Mouse (Mus musculus) spleen, adult 12 weeks (tissue): ENCODE measurements around the gene Acly.

Experiments used
- DNase-seq: peaks from one replicate; pipeline ENCODE4 v3.0.0; 2022; ENCODE audit warnings: low spot score

Acly gene

DNA sequence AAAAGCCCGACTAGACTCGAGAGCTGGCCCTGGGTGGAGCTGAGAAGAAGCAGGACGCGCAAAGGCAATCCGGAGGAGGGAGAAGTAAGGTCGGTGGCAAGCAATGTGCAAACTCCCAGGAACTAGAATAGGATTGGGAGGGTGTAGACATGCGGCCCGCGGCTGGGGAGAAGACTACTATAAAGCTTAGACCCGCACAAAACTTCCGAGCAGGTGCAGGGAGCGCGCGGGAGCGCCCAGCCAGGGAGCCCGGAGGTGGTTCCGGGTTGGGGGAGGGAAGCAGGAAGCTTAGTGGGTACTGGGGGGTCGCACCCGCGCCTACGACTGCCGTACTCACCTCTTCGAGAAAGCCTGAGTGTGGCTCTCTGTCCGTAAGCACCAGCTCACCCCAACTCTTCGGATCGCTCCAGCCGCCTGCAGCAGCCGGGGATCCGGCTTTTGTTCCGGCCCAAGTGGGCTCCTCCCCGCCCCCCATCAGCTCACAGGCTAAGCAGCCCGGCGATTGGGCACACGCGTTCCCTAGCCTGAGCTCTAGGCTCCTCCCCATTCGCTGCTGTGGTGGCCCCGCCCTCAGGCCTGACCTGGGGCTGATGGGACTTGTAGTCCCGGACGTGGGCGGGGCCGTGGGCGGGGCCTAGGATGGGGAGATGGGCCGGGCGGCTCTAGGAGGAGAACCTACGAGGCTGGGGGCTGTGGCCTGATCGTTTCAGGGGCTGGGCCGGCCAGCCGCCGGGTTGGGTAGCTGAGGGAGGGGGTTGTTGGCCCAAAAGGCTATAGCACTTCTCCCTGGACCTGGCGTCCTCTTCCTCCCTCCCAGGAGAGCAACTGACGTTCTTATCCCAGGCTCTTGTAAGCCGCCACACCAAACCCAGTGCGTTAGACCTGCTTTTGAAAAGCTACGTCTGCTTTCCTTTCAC lies at the start of gene Acly:
Gene Acly, minus strand, starts transcription at position 543 of the 917 bp plus-strand sequence.
- DNase-seq, result peak; percentile 95

DNA sequence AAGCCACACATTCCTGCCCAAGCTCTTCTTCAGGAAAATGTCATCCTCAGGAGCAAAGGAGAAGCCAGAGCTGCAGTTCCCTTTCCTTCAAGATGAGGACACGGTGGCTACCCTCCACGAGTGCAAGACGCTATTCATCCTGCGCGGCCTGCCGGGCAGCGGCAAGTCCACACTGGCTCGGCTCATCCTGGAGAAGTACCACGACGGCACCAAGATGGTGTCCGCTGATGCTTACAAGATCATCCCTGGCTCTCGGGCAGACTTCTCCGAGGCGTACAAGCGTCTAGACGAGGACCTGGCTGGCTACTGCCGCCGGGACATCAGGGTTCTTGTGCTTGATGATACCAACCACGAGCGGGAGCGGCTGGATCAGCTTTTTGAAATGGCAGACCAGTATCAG lies 48.5 kb upstream of the Acly start:
- DNase-seq, result no peak

DNA sequence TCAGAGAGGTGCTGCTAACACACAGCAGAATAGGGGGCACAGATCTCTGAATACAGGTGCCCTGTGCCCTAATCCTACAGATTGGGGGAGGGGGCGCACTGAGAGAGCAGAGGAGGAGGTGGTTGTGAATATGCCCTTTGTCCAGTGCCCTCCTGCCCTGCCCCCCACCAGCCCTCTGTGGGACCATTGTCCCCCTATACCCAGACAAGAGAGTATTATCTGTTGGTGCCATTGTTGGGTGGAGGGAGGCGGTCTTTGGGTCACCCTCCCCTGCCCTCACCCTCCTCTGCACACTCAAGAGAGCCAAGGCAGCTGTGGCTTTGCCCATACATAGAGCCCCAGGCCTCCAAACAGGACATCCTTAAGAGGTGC lies 47.7 kb upstream of the Acly start:
- no peak for DNase-seq

GRCm38 (mm10) chr11:100574708-100575483 lies 47.1 kb upstream of the Acly start, which contains the start of gene Cnp:
TSS of gene Cnp (plus strand) at chr11:100574904.
- DNase-seq, result peak; percentile 75

DNA sequence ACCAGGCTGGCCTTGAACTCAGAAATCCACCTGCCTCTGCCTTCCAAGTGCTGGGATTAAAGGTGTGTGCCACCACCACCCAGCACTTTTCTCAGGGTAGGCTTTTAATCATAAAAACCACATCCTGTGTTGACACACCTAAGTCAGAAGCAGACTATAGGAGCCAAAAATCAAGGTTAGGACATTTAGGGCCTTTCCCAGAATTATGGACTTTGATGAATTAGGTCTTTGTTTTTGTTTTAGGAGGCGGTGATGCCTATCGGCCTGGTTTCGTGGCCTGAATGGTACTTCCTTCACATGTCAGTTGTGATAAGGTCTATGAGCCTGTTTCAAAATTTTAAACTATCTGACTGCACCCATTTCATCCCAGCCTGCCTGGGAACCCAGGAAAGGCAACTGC lies 46.4 kb upstream of the Acly start:
- no peak for DNase-seq

DNA sequence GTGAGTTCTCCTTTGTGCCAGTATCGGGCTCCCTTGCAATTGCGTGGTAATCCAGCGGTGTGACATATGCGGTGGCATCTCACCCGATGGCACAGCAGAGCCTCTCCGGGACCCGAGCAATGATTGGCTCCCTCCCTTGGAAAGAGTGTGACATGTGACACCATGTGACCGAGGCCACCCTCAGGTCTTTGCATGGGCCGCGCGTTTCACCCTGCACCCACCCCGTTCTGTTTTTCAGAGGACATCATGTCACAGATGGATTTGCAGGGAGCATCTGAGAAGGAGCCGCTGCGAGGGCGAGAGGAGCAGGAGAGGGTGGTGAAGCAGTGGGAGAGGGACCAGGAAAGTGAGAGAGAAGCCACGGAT lies 43.4 kb upstream of the Acly start:
- no peak for DNase-seq

DNA sequence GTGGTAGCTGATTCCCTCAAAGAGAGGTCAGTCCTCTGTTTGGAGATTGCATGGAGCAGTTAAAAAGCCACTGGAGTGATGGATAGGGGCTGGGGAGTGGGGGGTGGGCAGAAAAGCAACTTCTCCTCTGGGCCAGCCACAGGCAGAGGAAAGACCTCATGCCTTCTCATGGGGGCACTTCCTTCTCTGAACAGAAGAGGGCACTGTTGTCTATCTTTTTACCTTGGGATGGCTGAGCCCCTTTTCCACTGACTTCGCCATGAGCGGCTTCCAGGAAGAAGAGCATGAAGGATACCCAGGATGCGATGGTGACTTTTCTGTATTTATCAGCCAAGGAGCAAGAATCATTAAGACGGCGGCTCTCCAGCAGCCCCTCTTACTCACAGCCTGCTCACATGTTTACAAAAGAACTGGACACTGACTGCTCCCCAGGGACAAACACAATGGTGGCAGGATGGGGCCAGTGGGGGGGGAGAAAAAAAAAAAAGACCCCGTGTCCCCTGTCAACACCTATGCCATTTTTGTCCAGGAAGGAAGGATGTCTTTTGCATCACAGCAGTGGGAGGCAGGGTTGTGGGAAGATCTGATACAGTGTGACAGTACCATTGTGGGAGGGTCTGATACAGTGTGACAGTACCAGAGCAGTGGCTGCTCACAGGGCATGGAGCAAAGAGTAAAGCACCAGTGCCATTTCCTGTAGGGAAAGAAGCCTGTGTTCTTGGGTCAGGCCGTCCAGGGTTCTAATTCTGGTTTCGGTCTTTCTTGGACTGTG lies 42.8 kb upstream of the Acly start:
- peak; percentile 42 for DNase-seq

- DNase-seq, result no peak
These were observed 42.0 kb upstream of the Acly start for GRCm38 (mm10) chr11:100569789-100570188.

DNA sequence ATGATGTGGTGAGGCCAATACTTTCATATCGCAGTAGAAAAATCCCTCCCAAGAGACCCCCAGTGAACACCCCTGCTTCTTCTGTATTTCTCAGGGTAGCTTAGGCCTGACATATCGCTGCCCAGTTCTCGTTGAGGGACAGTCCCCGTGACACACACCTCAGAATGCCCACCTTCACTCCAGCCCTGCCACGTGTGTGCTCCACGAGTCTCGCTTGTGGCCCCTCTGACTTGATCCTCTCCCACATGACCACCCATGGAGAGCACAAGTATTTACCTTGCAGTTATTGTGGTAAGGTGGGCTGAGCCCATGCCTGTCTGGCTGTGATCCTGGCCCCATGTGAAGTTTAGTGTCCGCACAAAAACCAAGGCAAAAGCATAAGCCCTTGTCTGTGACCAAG lies 40.9 kb upstream of the Acly start:
- DNase-seq, result no peak

DNA sequence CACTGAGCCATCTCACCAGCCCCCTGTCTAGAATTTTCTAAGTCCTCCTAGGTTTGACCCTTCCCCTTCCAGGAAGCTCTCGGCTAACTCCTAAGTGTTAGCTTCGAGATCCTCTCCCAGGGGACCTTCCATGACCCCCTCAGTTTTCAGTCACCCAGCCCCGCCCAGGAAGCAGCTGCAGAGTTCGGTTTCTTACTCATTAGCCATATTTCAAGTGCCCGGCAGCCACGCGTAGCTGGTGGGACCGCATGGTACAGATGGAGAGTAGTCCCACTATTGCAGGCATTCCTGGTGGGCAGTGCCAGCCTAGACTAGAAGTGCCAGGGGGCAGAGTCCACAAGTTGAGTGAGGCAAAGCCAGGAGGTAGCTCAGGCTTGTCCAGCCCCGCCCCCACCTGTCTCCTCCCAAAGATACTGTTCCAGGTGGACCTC lies 40.0 kb upstream of the Acly start:
- no peak for DNase-seq

GRCm38 (mm10) chr11:100567229-100567628 lies 39.4 kb upstream of the Acly start:
- no peak for DNase-seq

GRCm38 (mm10) chr11:100564703-100565102 lies 36.9 kb upstream of the Acly start:
- no peak for DNase-seq

GRCm38 (mm10) chr11:100564297-100564696 lies 36.5 kb upstream of the Acly start:
- no peak for DNase-seq

- DNase-seq, result no peak
These were observed 33.9 kb upstream of the Acly start for GRCm38 (mm10) chr11:100561748-100562147.

DNA sequence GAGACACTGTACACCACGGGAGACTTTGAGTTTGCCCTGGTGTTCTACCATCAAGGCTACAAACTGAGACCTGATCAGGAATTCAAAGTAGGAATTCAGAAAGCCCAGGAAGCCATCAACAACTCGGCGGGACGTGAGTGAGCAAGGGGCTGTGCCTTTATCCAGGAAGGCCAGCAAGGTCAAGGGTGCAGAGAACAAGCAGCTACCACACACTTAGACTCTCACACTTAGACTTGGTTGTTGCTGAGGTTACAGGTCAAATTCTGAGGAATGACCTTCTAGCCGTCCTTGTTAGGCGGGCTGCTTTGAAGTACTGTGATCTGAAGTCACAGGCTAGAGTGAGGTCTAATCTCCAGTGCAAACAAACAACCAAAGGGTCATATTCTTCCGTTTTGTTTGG lies 31.7 kb upstream of the Acly start:
- DNase-seq, result no peak

GRCm38 (mm10) chr11:100557563-100557962 lies 29.8 kb upstream of the Acly start:
- DNase-seq, result no peak

DNA sequence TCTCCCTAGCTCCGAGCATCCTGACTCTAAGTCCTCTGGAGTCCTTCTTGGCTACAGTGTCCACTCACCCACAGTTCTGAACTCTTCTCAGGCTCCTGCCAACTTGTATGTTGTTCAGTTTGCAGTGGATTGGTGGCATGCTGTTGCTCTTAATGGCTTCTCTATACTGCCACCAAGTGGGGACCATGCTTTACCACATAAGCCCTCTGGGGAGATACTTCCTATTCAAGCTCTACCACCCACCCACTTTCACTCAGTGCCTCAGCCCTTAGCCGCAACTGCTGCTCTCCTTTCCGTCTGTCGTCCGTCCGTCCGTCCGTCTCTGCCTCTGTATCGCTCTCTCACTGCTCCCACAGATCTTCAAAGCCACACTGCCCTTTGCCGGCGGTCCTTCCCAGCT lies 27.8 kb upstream of the Acly start:
- peak; percentile 31 for DNase-seq

- DNase-seq, result no peak
These were observed 25.0 kb upstream of the Acly start for GRCm38 (mm10) chr11:100552842-100553241.

GRCm38 (mm10) chr11:100550101-100550500 lies 22.3 kb upstream of the Acly start:
- DNase-seq, result no peak

GRCm38 (mm10) chr11:100549466-100549865 lies 21.7 kb upstream of the Acly start:
- no peak for DNase-seq

GRCm38 (mm10) chr11:100548141-100548540 lies 20.3 kb upstream of the Acly start:
- no peak for DNase-seq

- no peak for DNase-seq
These were observed 19.2 kb upstream of the Acly start for GRCm38 (mm10) chr11:100546955-100547354.

DNA sequence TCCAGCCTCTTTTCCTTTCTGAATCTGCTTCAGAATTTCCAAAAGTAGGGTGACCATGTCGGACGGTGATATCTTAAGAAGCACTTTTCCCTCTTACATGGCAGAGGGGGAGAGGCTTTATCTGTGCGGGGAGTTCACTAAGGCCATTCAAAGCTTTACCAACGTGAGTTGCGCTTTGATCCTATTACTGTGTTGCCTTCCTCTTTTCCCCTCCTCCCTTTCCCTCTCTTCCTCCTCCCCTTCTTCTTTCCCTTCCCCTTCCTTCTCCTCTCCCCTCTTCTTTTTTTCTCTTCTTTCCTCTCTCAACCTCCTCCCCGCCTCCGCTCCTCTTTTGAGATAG lies 17.9 kb upstream of the Acly start:
- no peak for DNase-seq
